Mouse (Mus musculus) small intestine, adult 2 months (tissue): ENCODE data around the gene Galnt15.

Experiments
- CTCF ChIP-seq: fragments of 200-500 bp; IDR thresholded peaks from 2 replicates; pipeline ENCODE4 v1.5.1; 2012; ENCODE audit warnings: low read depth, mild to moderate bottlenecking, control low read depth, inconsistent platforms, low read length, moderate library complexity, mixed read lengths; ENCODE audit not compliant: insufficient replicate concordance, insufficient read length; ENCODE audit errors: extremely low read depth
- POLR2A ChIP-seq: fragments of 200-500 bp; IDR thresholded peaks from 2 replicates; pipeline ENCODE4 v1.6.1; 2012; ENCODE audit warnings: low read depth, mild to moderate bottlenecking, control low read depth, inconsistent platforms, low read length, moderate library complexity

DNA sequence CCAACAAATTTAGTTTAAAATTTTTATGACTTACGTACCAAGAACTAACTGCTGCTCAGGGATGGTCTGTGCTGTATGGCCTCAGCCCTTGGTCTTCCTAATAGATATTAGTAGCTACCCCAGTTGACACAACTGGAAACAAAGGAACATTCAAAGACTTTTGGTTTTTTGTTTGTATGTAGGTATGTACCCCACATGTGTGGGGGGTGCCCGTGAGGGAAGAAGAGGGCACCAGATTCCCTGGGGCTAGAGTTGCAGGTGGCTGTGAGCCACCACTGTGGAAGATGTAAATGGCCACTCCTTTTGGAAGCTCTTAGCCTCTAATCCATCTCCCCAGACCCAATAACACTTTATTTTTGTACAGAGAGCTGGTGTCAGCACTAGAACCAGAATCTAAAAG is 54.7 kb downstream of the Galnt15 start:
- TF ChIP-seq CTCF (no peak), POLR2A (no peak)
